ENCODE assay signal across 8 mouse cellular contexts in the genomic region with DNA sequence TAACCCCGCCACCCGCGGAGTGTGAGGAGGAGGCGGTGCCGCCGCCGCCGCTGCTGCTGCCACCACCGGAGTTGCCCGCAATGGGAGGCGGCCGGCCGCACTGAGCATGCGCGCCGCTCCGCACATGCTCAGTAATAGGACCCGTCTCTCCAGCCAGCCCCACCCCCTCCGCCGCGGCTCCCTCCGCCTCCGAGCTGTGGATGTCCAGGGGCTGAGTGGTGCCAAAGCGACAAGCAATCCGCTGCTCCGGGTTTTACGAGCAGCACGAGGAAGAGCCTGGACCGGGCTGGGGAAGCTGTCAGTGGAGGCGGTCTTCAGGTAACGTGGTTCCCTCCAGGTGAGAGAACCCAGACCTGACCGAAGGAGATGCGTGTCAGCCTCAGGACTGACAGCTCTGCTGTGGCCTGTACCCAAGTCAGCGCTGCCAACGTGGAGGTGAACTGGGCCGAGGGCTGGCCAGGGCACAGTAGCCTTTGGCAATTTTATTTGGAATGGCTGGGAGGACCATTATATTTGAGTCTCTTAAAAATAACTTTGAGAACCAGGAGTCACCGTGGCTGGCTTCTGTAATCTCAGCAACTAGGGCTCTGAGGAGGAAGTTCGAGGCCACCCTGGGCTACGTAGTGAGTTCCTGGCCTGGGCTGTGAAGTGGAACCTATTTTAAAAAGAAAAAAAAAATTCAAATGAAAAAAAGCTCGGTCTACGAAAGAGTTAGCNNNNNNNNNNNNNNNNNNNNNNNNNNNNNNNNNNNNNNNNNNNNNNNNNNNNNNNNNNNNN. TPM values are rescaled to one million over a fixed set of nuclear protein-coding genes. Genes with fewer than 3 reads are reported as not detected.
DNase-seq lines count a peak whose midpoint lies in the region; ATAC-seq lines count a peak whose summit lies in the region.

Mycbp2 (minus strand) TSS at position 86 of the 777 bp plus-strand sequence.

- no peaks in the 10 kb centered on the region for H3K27me3 ChIP-seq in forebrain, embryonic 14.5 days (replicated peaks; ENCODE audit: control insufficient read depth, insufficient read depth, low read length)
- H3K27me3 ChIP-seq in neural tube, embryonic 15.5 days (replicated peaks): no peaks in the 10 kb centered on the region

- H3K27ac ChIP-seq in forebrain, embryonic 14.5 days (ENCODE audit: low read depth, low read length): peak within 1 kb of the TSS; percentile 96
- H3K27ac ChIP-seq in neural tube, embryonic 15.5 days (replicated peaks): peak within 1 kb of the TSS; percentile 97

- peak within 1 kb of the TSS; percentile 84 for H3K9ac ChIP-seq in forebrain, embryonic 14.5 days (ENCODE audit: low read length)
- H3K9ac ChIP-seq in neural tube, embryonic 15.5 days (replicated peaks): peak within 1 kb of the TSS; percentile 75

- peak; percentile 97 for ATAC-seq in forebrain, embryonic 14.5 days
- ATAC-seq in neural tube, embryonic 15.5 days (ENCODE audit: low FRiP score): peak; percentile 96

- WGBS in forebrain, embryonic 14.5 days: 4% methylated on average over 38 of the region's 41 CpGs
- 6% methylated on average over 40 of the region's 41 CpGs for WGBS in neural tube, embryonic 15.5 days

- intact Hi-C loops in heart, postnatal 14 days (cut with DNase I): loop anchor here (5.0 kb wide), 2 partner anchors 120 to 280 kb away; no protein-coding TSS in a partner anchor

- DNase-seq in ES-CJ7 (ENCODE audit: low read depth, low spot score): peak; percentile 96
- DNase-seq in cerebellum, adult 11 months: peak; percentile 100
- peak; percentile 98 for DNase-seq in forebrain, embryonic 14.5 days (ENCODE audit: low spot score)
- DNase-seq in heart, postnatal 14 days: peak; percentile 99
- DNase-seq in layer of hippocampus, adult 11-12 months (ENCODE audit: low spot score): peak; percentile 99
- peak; percentile 98 to 99 for DNase-seq in lung, adult 18-20 months
- DNase-seq in testis, postnatal 14 days (ENCODE audit: low spot score): peak; percentile 97

- no peaks in the 10 kb centered on the region for H3K9me3 ChIP-seq in forebrain, embryonic 14.5 days (replicated peaks; ENCODE audit: control insufficient read depth, low read length)
- no peaks in the 10 kb centered on the region for H3K9me3 ChIP-seq in neural tube, embryonic 15.5 days (replicated peaks)

- H3K4me2 ChIP-seq in forebrain, embryonic 14.5 days (ENCODE audit: low read length): peak within 1 kb of the TSS; percentile 57
- peak within 1 kb of the TSS; percentile 81 for H3K4me2 ChIP-seq in neural tube, embryonic 15.5 days

- peaks cover 11% of the 10 kb centered on the region for H3K4me1 ChIP-seq in forebrain, embryonic 14.5 days (ENCODE audit: control insufficient read depth, insufficient read depth, low read length)
- peaks cover 41% of the 10 kb centered on the region for H3K4me1 ChIP-seq in neural tube, embryonic 15.5 days

- no peaks in the 10 kb centered on the region for H3K36me3 ChIP-seq in forebrain, embryonic 14.5 days (ENCODE audit: control insufficient read depth, insufficient read depth, low read length)
- no peaks in the 10 kb centered on the region for H3K36me3 ChIP-seq in neural tube, embryonic 15.5 days

- peak within 1 kb of the TSS; percentile 82 for H3K4me3 ChIP-seq in forebrain, embryonic 14.5 days (ENCODE audit: low read depth, low read length)
- peak within 1 kb of the TSS; percentile 66 for H3K4me3 ChIP-seq in neural tube, embryonic 15.5 days (replicated peaks)

RNA-seq across cellular contexts. Expression of gene Mycbp2, which starts in this region (rescaled TPM):
- polyA plus RNA-seq in forebrain, embryonic 14.5 days (2014; fragmentation: Nextera tagmentation; extraction: Ambion mirVana): 38.0 and 47.1 TPM in 2 replicates
- total RNA-seq in heart, postnatal 14 days (2021): 10 to 100 TPM; 30.8 to 31.0 TPM
- polyA plus RNA-seq in neural tube, embryonic 15.5 days (2015; fragmentation: Nextera tagmentation; extraction: Ambion mirVana): 51.0 and 57.9 TPM in 2 replicates

Comparison
In these comparisons a context has a peak if more than half of its experiments do, and no peak if none do; other contexts are left out.
1. Peak in every context shown above with its lines: DNase-seq, ATAC-seq, H3K4me3 ChIP-seq and H3K27ac ChIP-seq.